Mouse (Mus musculus) embryonic stem cell, embryonic (primary cell): Measurements from ENCODE around the gene Dpm3.

Experiments
- CTCF ChIA-PET, 4 experiments: fragments of 300-600 bp in 2 of 4; fragments of 350-600 bp in 2 of 4; sonication (Branson Sonifier 250); formaldehyde crosslinking; loops; one replicate each; lab custom pipeline; 2022; ENCODE audit warnings: inconsistent platforms in 2 of 4; lab: Charles Lee
- POLR2A ChIA-PET, 4 experiments: fragments of 300-600 bp in 2 of 4; fragments of 350-600 bp in 2 of 4; sonication (Branson Sonifier 250); formaldehyde crosslinking; loops; one replicate each; lab custom pipeline; 2022; ENCODE audit warnings: antibody characterized with exemption in 4 of 4, inconsistent platforms in 1 of 4; lab: Charles Lee

Dpm3 gene

GRCm38 (mm10) chr3:89285526-89285925 lies 26.4 kb downstream of the Dpm3 start:
- ChIA-PET CTCF (interaction anchor here in 2 of 4 experiments (1.0 to 7.1 kb wide), 6 partner anchors 15 to 40 kb away, joined by 3 to 31 read pairs (median 4); partner anchors contain the start of genes Krtcap2 (in 1 of the 2) and Trim46 (in 1 of the 2)), POLR2A (interaction anchor here in 3 of 4 experiments (0.5 to 2.2 kb wide), 6 partner anchors 14 to 500 kb away, joined by 3 to 7 read pairs (median 4); no protein-coding TSS in a partner anchor)

- CTCF ChIA-PET, result interaction anchor here (0.5 to 3.5 kb wide), 16 partner anchors 11 to 610 kb away, joined by 3 to 13 read pairs (median 3); no protein-coding TSS in a partner anchor
Measured at GRCm38 (mm10) chr3:89287286-89287685, 28.1 kb downstream of the Dpm3 start.

GRCm38 (mm10) chr3:89288503-89288928 lies 29.4 kb downstream of the Dpm3 start:
- CTCF ChIA-PET, result interaction anchor here (0.6 to 2.5 kb wide), 10 partner anchors 9 to 568 kb away, joined by 3 to 7 read pairs (median 4); no protein-coding TSS in a partner anchor
- POLR2A ChIA-PET, result interaction anchor here in 3 of 4 experiments (0.8 to 2.1 kb wide), 6 partner anchors 8 to 38 kb away, joined by 3 to 13 read pairs (median 5); no protein-coding TSS in a partner anchor

More at GRCm38 (mm10) chr3:89287286-89287685, 28.1 kb downstream of the Dpm3 start:
- POLR2A ChIA-PET, result interaction anchor here (0.5 to 2.1 kb wide), 16 partner anchors 10 to 429 kb away, joined by 3 to 13 read pairs (median 5); partner anchors contain the start of gene Slc50a1 (in 1 of the 4)

GRCm38 (mm10) chr3:89291874-89292273 lies 32.7 kb downstream of the Dpm3 start:
- CTCF ChIA-PET, result interaction anchor here in 1 of 4 experiments (1.4 kb wide), 1 partner anchor 41 kb away, joined by 4 read pairs; no protein-coding TSS in a partner anchor
- POLR2A ChIA-PET, result interaction anchor here in 1 of 4 experiments (1.6 kb wide), 1 partner anchor 16 kb away, joined by 3 read pairs; no protein-coding TSS in a partner anchor

- CTCF ChIA-PET, result interaction anchor here in 2 of 4 experiments (1.2 to 1.4 kb wide), 2 partner anchors 10 to 42 kb away, joined by 3 to 4 read pairs; no protein-coding TSS in a partner anchor
- POLR2A ChIA-PET, result interaction anchor here in 1 of 4 experiments (1.6 kb wide), 1 partner anchor 16 kb away, joined by 3 read pairs; no protein-coding TSS in a partner anchor
Measured at GRCm38 (mm10) chr3:89292303-89292702, 33.1 kb downstream of the Dpm3 start.

- ChIA-PET CTCF (interaction anchor here in 3 of 4 experiments (0.6 to 1.4 kb wide), 7 partner anchors 9 to 177 kb away, joined by 3 to 4 read pairs (median 3); no protein-coding TSS in a partner anchor), POLR2A (interaction anchor here in 2 of 4 experiments (0.6 kb wide), 2 partner anchors 178 to 508 kb away, joined by 4 read pairs; no protein-coding TSS in a partner anchor)
Measured at GRCm38 (mm10) chr3:89293247-89293918, 34.2 kb downstream of the Dpm3 start.

GRCm38 (mm10) chr3:89294195-89294594 lies 35.0 kb downstream of the Dpm3 start:
- ChIA-PET POLR2A (interaction anchor here in 2 of 4 experiments (0.6 to 1.6 kb wide), 2 partner anchors 11 to 509 kb away, joined by 4 read pairs; no protein-coding TSS in a partner anchor), CTCF (interaction anchor here in 3 of 4 experiments (0.6 to 1.2 kb wide), 3 partner anchors 10 to 178 kb away, joined by 3 to 4 read pairs (median 4); no protein-coding TSS in a partner anchor)

- POLR2A ChIA-PET, result interaction anchor here in 3 of 4 experiments (0.5 to 1.9 kb wide), 9 partner anchors 9 to 1313 kb away, joined by 3 to 6 read pairs (median 3); partner anchors contain the start of genes Efna1 (in 1 of the 3) and Fdps (in 1 of the 3)
- CTCF ChIA-PET, result interaction anchor here in 2 of 4 experiments (0.6 to 0.7 kb wide), 4 partner anchors 13 to 260 kb away, joined by 3 to 7 read pairs (median 4); no protein-coding TSS in a partner anchor
Measured at GRCm38 (mm10) chr3:89295685-89296230, 36.6 kb downstream of the Dpm3 start.

GRCm38 (mm10) chr3:89296761-89297396 lies 37.7 kb downstream of the Dpm3 start:
- CTCF ChIA-PET, result interaction anchor here in 1 of 4 experiments (1.0 kb wide), 1 partner anchor 11 kb away, joined by 3 read pairs; no protein-coding TSS in a partner anchor

GRCm38 (mm10) chr3:89298908-89299307 lies 39.8 kb downstream of the Dpm3 start:
- POLR2A ChIA-PET, result interaction anchor here in 2 of 4 experiments (0.7 to 2.6 kb wide), 15 partner anchors 9 to 160 kb away, joined by 3 to 13 read pairs (median 3); partner anchors contain the start of genes Adam15 (in 1 of the 2), Efna1 (in 1 of the 2) and Slc50a1 (in 1 of the 2)
- CTCF ChIA-PET, result interaction anchor here in 3 of 4 experiments (0.6 to 3.3 kb wide), 18 partner anchors 9 to 183 kb away, joined by 3 to 15 read pairs (median 4); partner anchors contain the start of gene Efna1 (in 1 of the 3)

More at GRCm38 (mm10) chr3:89296761-89297396, 37.7 kb downstream of the Dpm3 start:
- POLR2A ChIA-PET, result interaction anchor here in 1 of 4 experiments (1.0 to 1.9 kb wide), 5 partner anchors 9 to 81 kb away, joined by 3 to 5 read pairs (median 4); partner anchors contain the start of gene Efna1

- CTCF ChIA-PET, result interaction anchor here in 3 of 4 experiments (0.7 to 3.3 kb wide), 20 partner anchors 9 to 215 kb away, joined by 3 to 15 read pairs (median 4); partner anchors contain the start of genes Efna1 (in 1 of the 3) and Krtcap2 (in 1 of the 3)
- POLR2A ChIA-PET, result interaction anchor here in 2 of 4 experiments (0.7 to 2.6 kb wide), 15 partner anchors 9 to 161 kb away, joined by 3 to 13 read pairs (median 3); partner anchors contain the start of genes Adam15 (in 1 of the 2), Efna1 (in 1 of the 2) and Slc50a1 (in 1 of the 2)
Measured at GRCm38 (mm10) chr3:89299499-89299898, 40.3 kb downstream of the Dpm3 start.

GRCm38 (mm10) chr3:89300071-89300470 lies 40.9 kb downstream of the Dpm3 start:
- CTCF ChIA-PET, result interaction anchor here in 3 of 4 experiments (0.6 to 3.3 kb wide), 21 partner anchors 8 to 215 kb away, joined by 3 to 15 read pairs (median 4); partner anchors contain the start of gene Krtcap2 (in 1 of the 3)

DNA sequence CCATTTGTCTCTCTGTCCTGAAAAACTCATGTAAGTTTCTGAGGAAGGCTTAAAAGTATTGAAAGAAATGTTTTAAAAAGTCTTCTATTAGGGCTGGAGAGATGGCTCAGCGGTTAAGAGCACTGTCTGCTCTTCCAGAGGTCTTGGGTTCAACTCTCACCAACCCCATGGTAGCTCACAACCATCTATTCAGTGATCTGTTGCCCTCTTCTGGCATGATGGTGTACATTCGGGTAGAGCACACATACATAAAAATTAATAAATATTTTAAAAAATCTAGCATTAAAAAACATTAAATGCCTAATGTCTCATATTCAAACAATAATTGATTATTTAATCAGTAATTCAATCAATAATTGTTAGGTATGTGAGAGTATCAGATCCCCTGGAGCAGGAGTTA lies 41.4 kb downstream of the Dpm3 start:
- POLR2A ChIA-PET, result interaction anchor here in 3 of 4 experiments (0.6 to 2.6 kb wide), 6 partner anchors 8 to 73 kb away, joined by 3 to 13 read pairs (median 4); partner anchors contain the start of genes Efna1 (in 1 of the 3) and Slc50a1 (in 1 of the 3)
- CTCF ChIA-PET, result interaction anchor here (0.6 to 3.3 kb wide), 12 partner anchors 8 to 140 kb away, joined by 3 to 15 read pairs (median 4); partner anchors contain the start of gene Krtcap2 (in 1 of the 4)

More at GRCm38 (mm10) chr3:89300071-89300470, 40.9 kb downstream of the Dpm3 start:
- POLR2A ChIA-PET, result interaction anchor here in 2 of 4 experiments (0.9 to 2.6 kb wide), 9 partner anchors 8 to 28 kb away, joined by 3 to 13 read pairs (median 5); partner anchors contain the start of gene Efna1 (in 1 of the 2)

DNA sequence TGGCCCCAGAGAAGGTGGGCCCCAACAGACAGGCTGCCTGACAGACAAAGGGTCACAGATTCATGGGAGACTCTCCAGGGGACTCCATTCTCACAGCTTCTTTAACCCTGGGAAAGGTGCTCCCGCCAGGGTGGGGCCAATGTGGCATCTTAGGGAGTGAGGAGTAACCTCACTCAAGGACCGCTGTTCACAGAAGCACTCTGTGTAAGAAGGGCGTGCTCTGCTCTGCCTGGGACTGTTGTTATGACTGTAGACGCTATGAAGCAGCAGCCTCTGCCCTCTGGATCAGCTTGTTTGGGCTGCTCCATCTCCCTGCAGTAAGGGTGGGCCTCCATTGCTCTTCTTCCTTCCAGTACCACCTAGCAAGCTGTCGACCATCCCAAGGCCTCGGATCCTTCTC lies 45.3 kb downstream of the Dpm3 start:
- POLR2A ChIA-PET, result interaction anchor here in 2 of 4 experiments (1.1 to 1.6 kb wide), 4 partner anchors 18 to 116 kb away, joined by 3 to 6 read pairs (median 3); partner anchors contain the start of gene Adam15 (in 1 of the 2)

DNA sequence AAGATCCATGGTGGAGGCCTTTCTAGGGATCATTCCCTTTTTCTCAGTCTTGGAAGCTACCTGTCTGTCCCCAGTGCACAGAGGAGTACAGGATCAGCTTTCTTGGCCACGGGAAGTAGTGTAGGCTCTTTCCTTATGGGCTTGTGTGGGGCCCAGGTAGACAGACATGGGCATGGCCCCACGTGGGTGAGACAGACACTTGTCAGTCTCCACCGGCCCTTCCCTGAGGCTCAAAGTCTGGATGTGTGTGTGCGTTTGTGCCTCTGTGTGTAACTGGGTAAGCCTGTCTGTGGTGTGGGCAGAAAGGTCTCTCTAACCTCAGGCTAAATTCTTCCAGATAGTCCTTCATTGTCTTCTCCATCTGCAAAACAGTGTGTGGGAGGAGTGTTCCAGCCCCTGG lies 45.9 kb downstream of the Dpm3 start:
- CTCF ChIA-PET, result interaction anchor here (0.6 to 2.7 kb wide), 13 partner anchors 10 to 91 kb away, joined by 3 to 12 read pairs (median 5); partner anchors contain the start of genes Krtcap2 (in 1 of the 4) and Trim46 (in 1 of the 4)
- POLR2A ChIA-PET, result interaction anchor here in 3 of 4 experiments (1.2 to 1.6 kb wide), 4 partner anchors 10 to 117 kb away, joined by 3 to 6 read pairs (median 4); partner anchors contain the start of gene Adam15 (in 1 of the 3)

More for the DNA sequence above, 45.3 kb downstream of the Dpm3 start:
- CTCF ChIA-PET, result interaction anchor here in 3 of 4 experiments (0.6 to 2.7 kb wide), 10 partner anchors 11 to 675 kb away, joined by 3 to 12 read pairs (median 4); no protein-coding TSS in a partner anchor
